Mouse (Mus musculus): Measurements from ENCODE around the gene Wscd1.

Wscd1 gene

GRCm38 (mm10) chr11:71822031-71822430 lies 72.3 kb downstream of the Wscd1 start:
- DNase-seq (ENCODE audit: low spot score in 2 of 2), result no peak

DNA sequence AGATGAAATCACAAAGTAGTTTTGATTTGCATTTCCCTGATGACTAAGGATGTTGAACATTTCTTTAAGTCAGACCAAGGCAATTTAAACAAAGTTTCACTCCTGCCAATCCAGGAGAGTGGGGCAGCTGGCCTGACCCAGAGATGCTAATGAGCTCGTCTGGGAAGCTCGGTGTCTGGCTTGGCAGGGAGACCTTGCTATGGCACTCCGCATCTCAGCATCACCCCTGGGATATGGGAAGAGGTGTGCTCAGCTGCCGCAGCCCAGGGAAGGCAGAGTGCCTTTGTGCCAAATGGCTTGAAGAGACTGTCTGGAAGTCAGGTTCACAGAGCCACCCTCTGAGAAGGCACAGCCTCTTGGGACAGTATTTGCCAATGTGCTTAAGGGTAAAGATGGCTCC lies 75.3 kb downstream of the Wscd1 start:
- DNase-seq (ENCODE audit: low spot score in 2 of 2), result no peak
